Mouse (Mus musculus) limb, embryonic 14.5 days (tissue): Measurements from ENCODE around the gene Cbx5. TPM values are rescaled to one million over a fixed set of nuclear protein-coding genes. Genes with fewer than 3 reads are reported as not detected.

Experiments used
- ATAC-seq: fragments of 200-750 bp; cut with Nextera tagmentation; 2 replicates; pipeline ENCODE4 v1.8.0; 2017; ENCODE audit warnings: low read depth, moderate number of reproducible peaks, moderate TSS enrichment; ENCODE audit not compliant: low FRiP score
- DNase-seq: peaks from one replicate; pipeline ENCODE4 v3.0.0-alpha.2; 2015; ENCODE audit warnings: low spot score
- H3K27ac ChIP-seq: fragments of 300-500 bp; sonication (generic); replicated peaks from 2 replicates; pipeline ENCODE4 v1.5.1; 2014; ENCODE audit warnings: low read depth, mild to moderate bottlenecking, low read length, moderate library complexity, mixed read lengths
- H3K27me3 ChIP-seq: fragments of 300-500 bp; sonication (generic); 2 replicates; pipeline ENCODE4 v1.6.1; 2014; ENCODE audit warnings: low read length, mixed read lengths; ENCODE audit not compliant: control insufficient read depth, insufficient read depth
- H3K36me3 ChIP-seq: fragments of 300-500 bp; sonication (generic); 2 replicates; pipeline ENCODE4 v1.6.1; 2014; ENCODE audit warnings: mild to moderate bottlenecking, low read length, moderate library complexity, mixed read lengths; ENCODE audit not compliant: control insufficient read depth, insufficient read depth
- H3K4me1 ChIP-seq: fragments of 300-500 bp; sonication (generic); 2 replicates; pipeline ENCODE4 v1.6.1; 2014; ENCODE audit warnings: antibody characterized with exemption, low read length, mixed read lengths; ENCODE audit not compliant: control insufficient read depth, insufficient read depth
- H3K4me2 ChIP-seq: fragments of 300-500 bp; sonication (generic); replicated peaks from 2 replicates; pipeline ENCODE4 v1.6.1; 2014; ENCODE audit warnings: low read depth, mild to moderate bottlenecking, low read length, moderate library complexity; ENCODE audit not compliant: severe bottlenecking
- H3K4me3 ChIP-seq: fragments of 300-500 bp; sonication (generic); replicated peaks from 2 replicates; pipeline ENCODE4 v1.5.1; 2014; ENCODE audit warnings: low read length
- H3K9ac ChIP-seq: fragments of 300-500 bp; sonication (generic); 2 replicates; pipeline ENCODE4 v1.6.1; 2014; ENCODE audit warnings: mild to moderate bottlenecking, low read depth, low read length, moderate library complexity; ENCODE audit not compliant: severe bottlenecking
- H3K9me3 ChIP-seq: fragments of 300-500 bp; sonication (generic); 2 replicates; pipeline ENCODE4 v1.6.1; 2016; ENCODE audit warnings: low read length; ENCODE audit not compliant: control insufficient read depth
- POLR2A ChIP-seq: fragments of 200-500 bp; IDR thresholded peaks from 2 replicates; pipeline ENCODE4 v1.8.0; 2012; ENCODE audit warnings: inconsistent platforms, mild to moderate bottlenecking, moderate library complexity, borderline replicate concordance; ENCODE audit not compliant: insufficient read depth, insufficient read length; ENCODE audit errors: extremely low read depth
- WGBS: fragments of 180-500 bp; shearing (Covaris S2); extraction: QIAGEN DNeasy Blood & Tissue Kit; methylation state at CpG from one replicate; pipeline ENCODE4 v1.1.7; 2014; 5-methylcytosine and 5-hydroxymethylcytosine counted together
- polyA plus RNA-seq, 2 experiments: library from polyadenylated mRNA; depleted of rRNA in 1 of 2; stranded (reverse) in 1 of 2; unstranded in 1 of 2; fragments of >200 nt; fragmentation: Nextera tagmentation in 1 of 2; extraction: Ambion mirVana in 1 of 2; gene quantifications; 2 replicates each; pipeline versions ENCODE4 v1.2.1 to v1.2.3; 2012 to 2014

Gene Cbx5
- polyA plus RNA-seq, 2 experiments = 78.3 to 122 TPM

DNA sequence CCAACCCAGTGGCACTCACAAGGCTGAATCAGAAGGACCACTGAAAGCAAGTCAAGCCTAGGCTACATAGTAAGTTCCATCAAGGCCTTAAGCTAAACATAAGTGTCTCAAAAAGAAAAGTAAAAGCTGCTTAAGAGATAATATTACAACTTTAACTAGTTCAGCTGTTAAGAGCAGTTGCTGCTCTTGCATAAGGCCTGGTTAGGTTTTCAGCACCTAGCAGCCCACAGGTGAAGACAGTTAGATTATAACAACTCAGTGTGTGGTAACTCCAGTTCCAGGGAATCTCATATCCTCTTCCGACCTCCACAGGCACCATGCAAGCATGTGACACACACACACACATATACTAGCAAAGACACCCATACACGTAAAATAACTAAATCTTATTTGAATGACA is 12.0 kb downstream of the Cbx5 start:
- Histone ChIP-seq H3K36me3 (no peaks in the 10 kb centered on the region; the same call in 1 of the 2 replicates), H3K9me3 (no peaks in the 10 kb centered on the region), H3K4me1 (peaks cover 5% of the 10 kb centered on the region; the same call in 1 of the 2 replicates), H3K27me3 (no peaks in the 10 kb centered on the region), H3K4me3 (no peak overlapping the region), H3K9ac (no peak overlapping the region), H3K27ac (no peak overlapping the region), H3K4me2 (no peak overlapping the region)
- 87% methylated on average over 2 of the region's 2 CpGs for WGBS
- TF ChIP-seq POLR2A = no peak
- ATAC-seq (no peak), DNase-seq (no peak)

- Histone ChIP-seq H3K27me3 (no peaks in the 10 kb centered on the region), H3K4me2 (no peak overlapping the region), H3K4me3 (no peak overlapping the region), H3K36me3 (no peaks in the 10 kb centered on the region; the same call in 1 of the 2 replicates), H3K4me1 (0 out of 2 replicates have a peak, but pooled peaks cover 2% of the 10 kb centered on the region), H3K27ac (no peak overlapping the region), H3K9ac (no peak overlapping the region), H3K9me3 (no peaks in the 10 kb centered on the region)
- no peak for TF ChIP-seq POLR2A
- DNase-seq (no peak), ATAC-seq (no peak)
- WGBS = 91% methylated on average over 3 of the region's 3 CpGs
Measured at GRCm38 (mm10) chr15:103227022-103227421, 12.6 kb downstream of the Cbx5 start.

DNA sequence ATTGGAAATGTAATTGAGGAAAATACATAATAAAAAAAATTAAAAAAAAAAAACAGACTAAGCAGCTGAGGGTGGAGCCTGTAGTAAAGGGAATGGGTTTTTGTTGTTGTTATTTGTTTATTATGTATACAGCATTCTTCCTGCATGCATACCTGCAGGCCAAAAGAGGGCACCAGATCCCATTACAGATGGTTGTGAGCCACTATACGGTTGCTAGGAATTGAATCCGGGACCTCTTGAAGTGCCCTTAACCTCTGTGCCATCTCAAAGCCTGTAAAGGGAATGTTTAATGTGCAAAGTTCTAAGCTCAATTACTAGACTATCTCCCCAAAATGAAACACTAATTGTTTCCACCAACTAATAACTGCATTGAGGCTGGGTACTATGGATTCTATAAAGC is 15.5 kb downstream of the Cbx5 start:
- Histone ChIP-seq H3K9me3 (no peaks in the 10 kb centered on the region), H3K27ac (no peak overlapping the region), H3K9ac (no peak overlapping the region), H3K36me3 (no peaks in the 10 kb centered on the region; the same call in none of the 2 replicates), H3K4me2 (no peak overlapping the region), H3K4me1 (0 out of 2 replicates have a peak, but pooled peaks cover 6% of the 10 kb centered on the region), H3K27me3 (no peaks in the 10 kb centered on the region), H3K4me3 (no peak overlapping the region)
- 80% methylated on average over 2 of the region's 2 CpGs for WGBS
- DNase-seq (no peak), ATAC-seq (no peak)
- TF ChIP-seq POLR2A = no peak

GRCm38 (mm10) chr15:103221386-103221785 is 18.2 kb downstream of the Cbx5 start:
- Histone ChIP-seq H3K27ac (no peak overlapping the region), H3K4me3 (no peak overlapping the region), H3K27me3 (no peaks in the 10 kb centered on the region), H3K4me1 (peaks cover 8% of the 10 kb centered on the region; the same call in 1 of the 2 replicates), H3K4me2 (no peak overlapping the region), H3K36me3 (no peaks in the 10 kb centered on the region; the same call in none of the 2 replicates), H3K9ac (no peak overlapping the region), H3K9me3 (no peaks in the 10 kb centered on the region)
- DNase-seq = no peak
- TF ChIP-seq POLR2A = no peak
- WGBS = 100% methylated on average over 1 of the region's 1 CpGs
- no peak for ATAC-seq

- Histone ChIP-seq H3K27me3 (no peaks in the 10 kb centered on the region), H3K9ac (no peak overlapping the region), H3K4me1 (peaks cover 13% of the 10 kb centered on the region; the same call in 1 of the 2 replicates), H3K4me2 (no peak overlapping the region), H3K27ac (no peak overlapping the region), H3K9me3 (no peaks in the 10 kb centered on the region), H3K36me3 (no peaks in the 10 kb centered on the region; the same call in none of the 2 replicates), H3K4me3 (no peak overlapping the region)
- ATAC-seq (no peak), DNase-seq (no peak)
- no peak for TF ChIP-seq POLR2A
- WGBS = 57% methylated on average over 3 of the region's 3 CpGs
Measured at GRCm38 (mm10) chr15:103220785-103221184, 18.8 kb downstream of the Cbx5 start.
